In the genomic region with DNA sequence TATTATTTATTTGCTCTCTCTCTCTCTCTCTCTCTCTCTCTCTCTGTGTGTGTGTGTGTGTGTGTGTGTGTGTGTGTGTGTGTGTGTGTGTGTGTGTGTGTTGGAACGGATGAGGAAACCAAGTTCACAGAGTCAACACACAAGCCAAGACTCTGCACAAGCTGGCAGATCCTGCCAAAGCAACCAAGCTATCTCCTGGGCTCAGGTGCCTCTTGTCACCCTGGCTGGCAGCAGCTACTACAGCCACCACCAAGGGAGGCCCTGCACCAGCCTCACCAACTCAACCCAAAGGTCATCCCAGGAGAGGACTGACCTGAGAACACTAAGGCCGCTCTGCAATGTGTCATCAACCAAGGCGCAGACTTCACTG, we compare ENCODE assay signal across 16 mouse cellular contexts. TPM values are rescaled to one million over a fixed set of nuclear protein-coding genes. Genes with fewer than 3 reads are reported as not detected.
DNase-seq lines count a peak whose midpoint lies in the region; ATAC-seq and TF ChIP-seq lines count a peak whose summit lies in the region.
"Had no signal": no experiment of that assay in that cellular context is flagged by ENCODE, and none has a peak within 500 bp of the region (broad histone marks: within the 10 kb centered on the region; RNA-seq: fewer than 3 reads in every experiment).

No protein-coding gene starts in this region.

- H3K9me3 ChIP-seq in midbrain, embryonic 16.5 days (replicated peaks; ENCODE audit: control insufficient read depth, low read length, poor library complexity, severe bottlenecking), result no peaks in the 10 kb centered on the region
- H3K9me3 ChIP-seq in forebrain, embryonic 14.5 days (replicated peaks; ENCODE audit: control insufficient read depth, low read length), result no peaks in the 10 kb centered on the region
- H3K9me3 ChIP-seq: neural tube, embryonic 12.5 days had no signal

- peak overlapping the region; percentile 87 for H3K27ac ChIP-seq in bone marrow macrophage, adult 2 months (ENCODE audit: insufficient read depth, low read depth, low read length)
- no peak overlapping the region for H3K27ac ChIP-seq in midbrain, embryonic 16.5 days (ENCODE audit: low read length)
- no peak overlapping the region for H3K27ac ChIP-seq in forebrain, embryonic 14.5 days (ENCODE audit: low read depth, low read length)
- H3K27ac ChIP-seq: neural tube, embryonic 12.5 days had no signal

- DNase-seq in 416B (ENCODE audit: low read depth), result peak; percentile 58
- peak; percentile 53 for DNase-seq in CD4-positive helper T cell, adult 2 months (ENCODE audit: low read depth, low spot score)
- no peak for DNase-seq in lung, postnatal 14 days
- no peak for DNase-seq in forebrain, embryonic 14.5 days (ENCODE audit: low spot score)
- DNase-seq: forebrain, postnatal 0 days; heart, postnatal 4 days; kidney, adult 2 months; kidney, postnatal 4 days; layer of hippocampus, postnatal 36 days; left cerebral cortex, postnatal 4 days; right cerebral cortex, postnatal 14 days had no signal

- TF ChIP-seq POLR2A in bone marrow macrophage, adult 2 months (IDR thresholded peaks at IDR 0.05; ENCODE audit: borderline replicate concordance, low read depth, low read length), result no peak

- no peak overlapping the region for H3K4me2 ChIP-seq in midbrain, embryonic 16.5 days (ENCODE audit: low read length)
- no peak overlapping the region for H3K4me2 ChIP-seq in forebrain, embryonic 14.5 days (ENCODE audit: low read length)
- H3K4me2 ChIP-seq: neural tube, embryonic 12.5 days had no signal

- 98% methylated on average over 3 of the region's 3 CpGs for WGBS in midbrain, embryonic 16.5 days
- 82% methylated on average over 3 of the region's 3 CpGs for WGBS in forebrain, embryonic 14.5 days

- no peak overlapping the region for H3K9ac ChIP-seq in midbrain, embryonic 16.5 days (ENCODE audit: low read depth, low read length)
- H3K9ac ChIP-seq in forebrain, embryonic 14.5 days (ENCODE audit: low read length), result no peak overlapping the region
- H3K9ac ChIP-seq: forebrain, postnatal 0 days; neural tube, embryonic 12.5 days had no signal

- peaks cover 10% of the 10 kb centered on the region; the same call in 1 of the 2 replicates for H3K36me3 ChIP-seq in midbrain, embryonic 16.5 days (ENCODE audit: control insufficient read depth, insufficient read depth, low read length)
- peaks cover 5% of the 10 kb centered on the region; the same call in 1 of the 2 replicates for H3K36me3 ChIP-seq in forebrain, embryonic 14.5 days (ENCODE audit: control insufficient read depth, insufficient read depth, low read length)

- H3K4me1 ChIP-seq in bone marrow macrophage, adult 2 months (ENCODE audit: control insufficient read depth, insufficient read depth, low read length), result peaks cover 68% of the 10 kb centered on the region
- 0 out of 2 replicates have a peak, but pooled peaks cover 2% of the 10 kb centered on the region for H3K4me1 ChIP-seq in midbrain, embryonic 16.5 days (ENCODE audit: control insufficient read depth, insufficient read depth, low read length)
- peaks cover 6% of the 10 kb centered on the region for H3K4me1 ChIP-seq in forebrain, embryonic 14.5 days (ENCODE audit: control insufficient read depth, insufficient read depth, low read length)

- TF ChIP-seq CTCF in bone marrow macrophage, adult 2 months (IDR thresholded peaks at IDR 0.05; ENCODE audit: low read depth, low read length), result no peak

- H3K4me3 ChIP-seq in bone marrow macrophage, adult 2 months (ENCODE audit: insufficient read depth, low read length), result no peak overlapping the region
- H3K4me3 ChIP-seq in midbrain, embryonic 16.5 days (ENCODE audit: low read depth, low read length), result no peak overlapping the region
- no peak overlapping the region for H3K4me3 ChIP-seq in forebrain, embryonic 14.5 days (ENCODE audit: low read depth, low read length)
- H3K4me3 ChIP-seq: erythroblast, embryonic 14.5 days; neural tube, embryonic 12.5 days had no signal

- H3K27me3 ChIP-seq in midbrain, embryonic 16.5 days (ENCODE audit: control insufficient read depth, insufficient read depth, low read depth, low read length), result no peaks in the 10 kb centered on the region
- no peaks in the 10 kb centered on the region for H3K27me3 ChIP-seq in forebrain, embryonic 14.5 days (replicated peaks; ENCODE audit: control insufficient read depth, insufficient read depth, low read length)
- H3K27me3 ChIP-seq: neural tube, embryonic 12.5 days had no signal

- peak; percentile 45 for ATAC-seq in megakaryocyte-erythroid progenitor cell, adult 5-6 weeks (replicated peaks; ENCODE audit: low FRiP score, low TSS enrichment, poor library complexity, severe bottlenecking)
- ATAC-seq in midbrain, embryonic 16.5 days, result no peak
- ATAC-seq in forebrain, embryonic 14.5 days, result no peak
- ATAC-seq: forebrain, postnatal 0 days had no signal

RNA-seq across cellular contexts. Expression of gene Tnip1, which starts 26.0 kb away (rescaled TPM):
- 70.3 and 72.2 TPM in 2 replicates for polyA plus RNA-seq in bone marrow macrophage, adult 2 months (2012; ENCODE audit: insufficient read depth, insufficient read length, missing spikeins)
- 16.7 and 17.8 TPM in 2 replicates for total RNA-seq in megakaryocyte-erythroid progenitor cell, adult 5-6 weeks (2014; fragmentation: Nextera tagmentation)
- total RNA-seq in megakaryocyte-erythroid progenitor cell, adult 5-6 weeks (2017), result 12.5 and 12.8 TPM in 2 replicates
- 16.4 and 17.4 TPM in 2 replicates for polyA plus RNA-seq in midbrain, embryonic 16.5 days (2015; fragmentation: Nextera tagmentation; extraction: Ambion mirVana)
- polyA plus RNA-seq in forebrain, embryonic 14.5 days (2014; fragmentation: Nextera tagmentation; extraction: Ambion mirVana), result 8.1 and 9.6 TPM in 2 replicates

RNA-seq across cellular contexts. Expression of gene Gpx3, which starts 34.5 kb away (rescaled TPM):
- polyA plus RNA-seq in bone marrow macrophage, adult 2 months (2012; ENCODE audit: insufficient read depth, insufficient read length, missing spikeins), result 10.8 and 13.8 TPM in 2 replicates
- total RNA-seq in megakaryocyte-erythroid progenitor cell, adult 5-6 weeks (2014; fragmentation: Nextera tagmentation), result 3.2 TPM in 1 of 2 replicates, not detected in the other
- not detected in 2 replicates for total RNA-seq in megakaryocyte-erythroid progenitor cell, adult 5-6 weeks (2017)
- 29.4 and 40.5 TPM in 2 replicates for polyA plus RNA-seq in midbrain, embryonic 16.5 days (2015; fragmentation: Nextera tagmentation; extraction: Ambion mirVana)
- polyA plus RNA-seq in forebrain, embryonic 14.5 days (2014; fragmentation: Nextera tagmentation; extraction: Ambion mirVana), result 19.4 and 24.4 TPM in 2 replicates

Comparison
In these comparisons a context has a peak if more than half of its experiments do, and no peak if none do; other contexts are left out.
1. DNase-seq: peak in 416B (single experiment) and CD4-positive helper T cell, adult 2 months (single experiment); none in lung, postnatal 14 days (single experiment) and forebrain, embryonic 14.5 days (single experiment).